Mouse (Mus musculus) C2C12 (cell line): ENCODE data around the gene Gas2l2.

Source experiments
- CEBPB ChIP-seq: IDR thresholded peaks from one replicate; pipeline ENCODE4 v1.6.1; 2011; ENCODE audit warnings: low read depth, mild to moderate bottlenecking, control low read depth, moderate library complexity
- CTCF ChIP-seq: IDR thresholded peaks from one replicate; pipeline ENCODE4 v1.5.1; 2011; ENCODE audit not compliant: control insufficient read depth, insufficient read depth, insufficient read length
- FOSL1 ChIP-seq: IDR thresholded peaks from one replicate; pipeline ENCODE4 v1.8.0; 2011; ENCODE audit warnings: mild to moderate bottlenecking, low read length; ENCODE audit not compliant: poor library complexity, insufficient read depth, severe bottlenecking
- MAX ChIP-seq: IDR thresholded peaks from one replicate; pipeline ENCODE4 v1.6.1; 2011; ENCODE audit warnings: mild to moderate bottlenecking, control low read depth
- MYOD1 ChIP-seq: IDR thresholded peaks from one replicate; pipeline ENCODE4 v1.6.1; 2011; ENCODE audit warnings: low read depth; ENCODE audit not compliant: control insufficient read depth, insufficient read length
- MYOG ChIP-seq: IDR thresholded peaks from one replicate; pipeline ENCODE4 v1.6.1; 2011; ENCODE audit not compliant: control insufficient read depth, insufficient read length; ENCODE audit errors: extremely low read depth
- USF1 ChIP-seq: IDR thresholded peaks from one replicate; pipeline ENCODE4 v1.6.1; 2011; ENCODE audit warnings: low read depth, mild to moderate bottlenecking, control low read depth, moderate library complexity

- TF ChIP-seq MYOG (no peak), CEBPB (no peak), CTCF (no peak), MAX (no peak), USF1 (no peak), MYOD1 (no peak), FOSL1 (no peak)
These were observed 13.5 kb upstream of the Gas2l2 start for GRCm38 (mm10) chr11:83442596-83443267.
